Mouse (Mus musculus) brain, adult 2 months (tissue): ENCODE measurements around the gene Hectd3.
A peak's percentile ranks its signal among the peaks of the same experiment; 100 is the strongest.

Experiments used
- DNase-seq: peaks from one replicate; pipeline ENCODE4 v3.0.0; 2011; ENCODE audit warnings: low read depth, low spot score

Hectd3 gene

DNA sequence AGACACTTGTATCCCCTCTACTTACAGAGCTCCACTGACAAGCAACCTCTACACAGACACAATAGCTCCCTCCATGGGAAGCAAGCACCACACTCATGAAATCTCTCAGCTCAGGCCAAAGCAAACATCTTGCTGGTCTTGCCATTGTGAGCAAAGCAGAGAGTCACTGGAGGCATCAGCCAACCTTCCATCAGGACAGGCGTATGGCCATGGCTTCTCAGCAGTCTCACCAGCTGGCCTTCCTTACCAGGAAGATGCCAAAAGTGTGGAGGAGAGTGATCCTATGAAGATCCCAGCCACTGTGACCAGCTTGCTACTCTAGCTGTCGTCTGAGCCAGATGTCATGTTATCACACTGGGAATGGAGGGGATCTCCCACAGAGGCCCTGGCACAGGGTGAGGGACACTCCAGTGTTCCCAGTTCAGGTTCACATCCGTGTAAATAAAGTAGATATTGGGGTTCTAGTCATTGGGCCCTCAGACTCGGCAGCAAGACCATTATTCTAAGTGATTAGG lies 19.8 kb downstream of the Hectd3 start:
- no peak for DNase-seq

DNA sequence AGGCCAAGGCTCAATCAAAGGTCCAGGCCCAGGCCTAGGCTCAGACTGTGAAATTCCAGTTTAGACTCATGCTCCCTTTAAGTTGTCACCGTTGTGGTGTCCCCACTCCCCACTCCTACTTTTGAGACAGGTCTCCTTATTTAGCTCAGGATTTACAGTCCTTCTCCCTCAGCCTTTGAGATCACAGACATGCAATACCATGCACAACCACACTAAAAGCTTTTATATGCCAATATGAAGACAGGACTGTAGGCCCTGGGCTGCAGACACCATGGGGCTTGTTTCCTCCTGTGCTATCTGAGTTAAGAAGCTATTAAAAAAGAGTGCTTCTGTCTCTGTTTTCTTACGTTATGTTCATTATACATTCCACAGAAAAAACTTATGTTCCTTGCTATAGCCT lies 22.6 kb downstream of the Hectd3 start:
- DNase-seq = no peak

DNA sequence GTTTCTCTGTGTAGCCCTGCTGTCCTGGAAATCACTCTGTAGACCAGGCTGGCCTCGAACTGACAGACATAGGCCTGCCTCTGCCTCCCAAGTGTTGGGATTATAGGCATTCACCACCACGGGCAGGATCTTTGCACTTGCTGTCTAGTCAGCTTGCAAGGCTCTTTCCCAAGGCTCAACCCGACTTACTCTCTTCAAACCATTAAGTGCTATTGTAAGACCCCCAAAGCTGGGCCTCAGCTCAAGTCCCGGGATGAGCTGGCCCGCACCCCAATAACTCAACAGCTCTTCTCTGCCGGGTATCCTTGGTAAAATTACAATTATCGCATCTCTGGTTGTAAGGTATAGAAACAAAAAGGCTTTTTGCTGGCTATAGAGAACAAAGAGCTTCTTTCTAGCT lies 23.2 kb downstream of the Hectd3 start:
- DNase-seq = no peak

- DNase-seq = peak; percentile 98
These were observed 24.4 kb downstream of the Hectd3 start, which contains the start of gene Eif2b3 for GRCm38 (mm10) chr4:117019206-117020134. Eif2b3 (plus strand) TSS chr4:117019402.

DNA sequence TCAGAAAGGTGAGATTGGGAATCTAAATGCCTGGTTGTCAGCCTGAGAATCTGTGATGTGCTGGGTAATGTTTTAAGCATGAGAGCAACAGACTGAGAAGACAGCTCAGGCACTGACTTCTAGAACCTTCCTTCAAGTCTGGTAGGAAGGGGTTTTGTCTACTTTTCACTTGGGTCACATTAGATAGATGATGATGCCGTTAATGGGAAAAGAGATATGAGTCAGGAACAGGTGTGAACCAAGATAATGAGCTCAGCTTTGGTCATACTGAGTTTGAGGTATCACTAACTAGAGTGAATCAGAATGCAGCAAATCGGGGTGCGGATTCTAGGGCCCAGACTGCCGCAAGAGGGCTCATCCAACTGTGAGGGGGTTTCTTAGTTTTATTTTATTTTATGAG lies 28.4 kb downstream of the Hectd3 start:
- no peak for DNase-seq

DNA sequence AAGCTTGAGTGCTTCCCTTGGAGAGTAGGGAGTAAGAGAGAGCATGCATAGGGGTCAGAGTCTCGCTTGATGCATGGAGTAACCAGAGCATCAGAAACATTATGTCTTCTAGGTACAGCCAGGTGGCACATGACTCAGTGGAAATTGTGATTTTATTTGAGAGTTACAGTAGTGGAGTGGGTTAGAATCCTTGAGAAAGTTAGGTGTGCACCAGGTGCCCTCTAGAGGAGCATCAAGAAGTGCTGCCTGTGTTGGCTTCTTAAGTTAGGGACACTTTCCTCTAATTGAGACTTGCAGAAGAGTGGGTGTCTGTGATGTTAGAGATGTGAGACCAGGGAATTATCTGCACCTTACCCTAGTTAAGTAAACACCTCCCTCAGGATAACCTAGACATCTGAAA lies 36.0 kb downstream of the Hectd3 start:
- DNase-seq = peak; percentile 53

DNA sequence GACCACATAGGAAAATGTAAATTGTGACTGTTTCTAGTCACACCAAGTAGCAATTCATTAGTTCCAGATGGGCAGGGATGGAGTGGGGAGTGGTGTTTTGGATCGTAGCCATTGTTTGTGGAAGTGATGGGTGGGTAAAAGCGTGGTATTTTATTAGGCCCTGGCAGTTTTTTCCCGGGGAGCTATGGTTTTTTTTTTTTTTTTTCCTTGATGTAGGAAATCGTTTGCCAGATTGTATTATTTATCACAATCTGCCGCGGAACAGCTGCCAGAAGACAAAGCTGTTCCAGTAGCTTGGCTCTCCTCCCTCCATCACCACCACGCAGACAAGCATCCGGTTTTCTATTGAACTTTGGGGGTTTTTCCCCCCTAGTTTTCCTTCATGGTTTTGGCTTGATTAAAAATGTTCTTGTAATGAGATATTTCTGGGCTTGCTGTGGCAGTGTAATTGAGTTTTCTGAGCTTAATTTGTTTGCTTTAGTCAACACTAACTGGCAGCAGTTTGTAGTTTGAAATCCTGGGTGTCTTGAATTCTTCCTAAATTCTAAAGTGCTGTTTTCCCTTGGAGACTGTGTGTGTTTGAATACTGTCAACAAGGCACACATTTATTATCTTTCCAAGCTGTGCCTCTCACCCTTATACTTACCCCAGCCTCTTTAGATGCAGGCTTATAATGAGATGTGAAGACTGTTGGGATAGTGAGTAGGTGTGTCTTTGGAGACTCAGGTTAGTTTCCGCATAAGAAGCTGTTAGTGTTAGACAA lies 45.0 kb downstream of the Hectd3 start:
- DNase-seq = peak; percentile 83

DNA sequence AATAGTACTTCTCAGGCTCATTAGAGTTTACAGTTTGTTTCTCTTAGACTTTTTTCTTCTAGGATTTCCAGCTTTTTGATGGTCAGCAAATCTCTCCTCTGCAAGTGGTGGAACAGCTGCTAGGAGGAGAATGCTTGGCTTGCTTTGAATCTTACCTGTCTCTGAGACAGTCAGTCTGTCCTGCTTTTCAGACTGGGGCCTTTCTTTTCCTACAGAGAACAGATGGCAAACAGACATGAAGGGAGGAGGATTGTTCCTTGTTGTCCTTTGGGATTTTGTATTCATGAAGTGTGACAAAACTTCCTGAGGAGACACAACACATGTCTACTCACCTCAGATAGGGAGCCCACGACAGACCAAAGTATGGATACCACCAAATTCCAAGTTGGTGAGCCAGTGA lies 45.7 kb downstream of the Hectd3 start:
- DNase-seq = peak; percentile 39

GRCm38 (mm10) chr4:117041283-117041721 lies 46.2 kb downstream of the Hectd3 start:
- peak; percentile 65 for DNase-seq

DNA sequence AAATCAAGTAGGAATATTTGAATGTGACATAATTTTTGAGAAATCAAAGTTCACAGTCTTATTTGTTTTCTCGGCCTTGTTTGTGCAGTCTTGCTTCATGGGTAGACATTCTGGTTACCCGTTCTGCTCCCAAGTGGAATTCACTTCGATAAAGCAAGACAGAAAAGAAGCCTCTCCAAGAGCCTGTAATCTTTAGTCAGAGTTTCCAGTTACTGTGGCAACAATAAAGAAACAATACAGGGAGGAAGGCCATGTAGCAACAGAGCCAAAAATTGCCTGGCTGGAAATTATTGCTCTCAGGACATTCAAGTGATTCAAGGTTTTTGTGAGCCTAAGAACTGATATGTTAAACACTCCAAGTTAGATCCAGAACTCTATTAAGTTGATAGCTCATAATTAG lies 53.7 kb downstream of the Hectd3 start:
- peak; percentile 43 for DNase-seq

- no peak for DNase-seq
These were observed 54.4 kb downstream of the Hectd3 start for GRCm38 (mm10) chr4:117049485-117049884.

GRCm38 (mm10) chr4:117052626-117053025 lies 57.5 kb downstream of the Hectd3 start:
- no peak for DNase-seq

- DNase-seq = no peak
These were observed 58.8 kb downstream of the Hectd3 start for GRCm38 (mm10) chr4:117053956-117054355.
